In the genomic region with DNA sequence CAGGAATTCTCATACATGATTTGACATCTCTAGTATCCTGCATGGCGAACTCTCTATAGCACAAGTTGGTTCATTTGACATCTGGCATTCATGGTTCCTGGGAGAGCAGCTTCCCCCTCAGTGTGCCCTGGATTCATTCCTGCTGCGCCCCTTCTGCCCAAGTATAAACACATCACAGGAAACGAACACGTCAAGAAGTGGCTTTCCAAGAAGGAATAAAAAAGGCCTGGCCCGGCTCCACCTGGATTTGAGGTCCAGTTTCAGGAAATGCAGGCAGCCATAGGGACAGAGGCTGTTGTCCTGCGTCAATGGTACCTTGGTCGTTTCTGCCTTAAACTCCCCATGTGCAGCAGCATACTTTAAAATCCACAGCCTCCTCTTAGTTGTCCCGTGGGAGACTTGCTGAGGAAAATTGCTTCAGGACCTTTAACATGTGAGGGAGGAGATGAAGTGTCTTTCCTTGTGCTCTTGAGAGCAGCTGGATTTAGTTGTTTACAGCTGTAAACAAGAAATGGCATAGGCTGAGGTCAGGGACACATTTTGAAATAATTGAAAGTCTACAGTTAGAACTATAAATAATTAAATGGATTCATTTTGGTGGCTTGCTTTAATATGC, we compare ENCODE assay signal across 10 mouse cellular contexts.
DNase-seq lines count a peak whose midpoint lies in the region; ATAC-seq and TF ChIP-seq lines count a peak whose summit lies in the region.
"Had no signal": no experiment of that assay in that cellular context is flagged by ENCODE, and none has a peak within 500 bp of the region (broad histone marks: within the 10 kb centered on the region; RNA-seq: fewer than 3 reads in every experiment).

No protein-coding gene starts in this region.

- no peak overlapping the region for H3K9ac ChIP-seq in embryonic facial prominence, embryonic 13.5 days
- H3K9ac ChIP-seq in forebrain, embryonic 16.5 days (replicated peaks; ENCODE audit: low read depth, low read length): no peak overlapping the region
- no peak overlapping the region for H3K9ac ChIP-seq in midbrain, embryonic 12.5 days (replicated peaks)
- H3K9ac ChIP-seq in liver, postnatal 0 days (replicated peaks): no peak overlapping the region
- H3K9ac ChIP-seq: liver, embryonic 15.5 days had no signal

- ATAC-seq in embryonic facial prominence, embryonic 13.5 days (ENCODE audit: insufficient number of reproducible peaks, insufficient read depth, low FRiP score, low TSS enrichment, low read depth): no peak
- no peak for ATAC-seq in forebrain, embryonic 16.5 days
- ATAC-seq in midbrain, embryonic 12.5 days (ENCODE audit: low FRiP score, low read depth): no peak
- ATAC-seq in liver, postnatal 0 days: no peak

- H3K27me3 ChIP-seq in embryonic facial prominence, embryonic 13.5 days: no peaks in the 10 kb centered on the region
- H3K27me3 ChIP-seq in forebrain, embryonic 16.5 days (replicated peaks; ENCODE audit: control insufficient read depth, insufficient read depth, low read length): no peaks in the 10 kb centered on the region
- H3K27me3 ChIP-seq in midbrain, embryonic 12.5 days: no peaks in the 10 kb centered on the region
- no peaks in the 10 kb centered on the region for H3K27me3 ChIP-seq in liver, postnatal 0 days (ENCODE audit: insufficient read depth, low read length)
- H3K27me3 ChIP-seq: liver, embryonic 15.5 days had no signal

- peak overlapping the region; percentile 78; the same call in 1 of the 2 replicates for H3K27ac ChIP-seq in embryonic facial prominence, embryonic 13.5 days
- peak overlapping the region; percentile 35; the same call in 1 of the 2 replicates for H3K27ac ChIP-seq in forebrain, embryonic 16.5 days (ENCODE audit: low read length)
- peak overlapping the region; percentile 46 for H3K27ac ChIP-seq in midbrain, embryonic 12.5 days (replicated peaks)
- no peak overlapping the region for H3K27ac ChIP-seq in liver, postnatal 0 days (ENCODE audit: low read depth)
- H3K27ac ChIP-seq in gastrocnemius, adult 2 months: no peak overlapping the region
- H3K27ac ChIP-seq: liver, embryonic 15.5 days had no signal

- no peaks in the 10 kb centered on the region for H3K9me3 ChIP-seq in embryonic facial prominence, embryonic 13.5 days
- no peaks in the 10 kb centered on the region for H3K9me3 ChIP-seq in forebrain, embryonic 16.5 days (ENCODE audit: control insufficient read depth, low read length)
- no peaks in the 10 kb centered on the region for H3K9me3 ChIP-seq in midbrain, embryonic 12.5 days
- no peaks in the 10 kb centered on the region for H3K9me3 ChIP-seq in liver, postnatal 0 days (ENCODE audit: low read length)
- H3K9me3 ChIP-seq: G1E; liver, embryonic 15.5 days had no signal

- peak; percentile 10 for DNase-seq in kidney, postnatal 10 days
- DNase-seq in kidney, adult 9 months: no peak
- DNase-seq in spleen, postnatal 36 days (ENCODE audit: low spot score in 2 of 2): no peak
- no peak for DNase-seq in liver, postnatal 0 days
- DNase-seq in gastrocnemius, adult 2 months: no peak

- H3K36me3 ChIP-seq in embryonic facial prominence, embryonic 13.5 days: no peaks in the 10 kb centered on the region
- H3K36me3 ChIP-seq in forebrain, embryonic 16.5 days (ENCODE audit: control insufficient read depth, insufficient read depth): no peaks in the 10 kb centered on the region
- no peaks in the 10 kb centered on the region for H3K36me3 ChIP-seq in midbrain, embryonic 12.5 days
- H3K36me3 ChIP-seq in liver, postnatal 0 days (replicated peaks; ENCODE audit: insufficient read depth, low read length): no peaks in the 10 kb centered on the region
- H3K36me3 ChIP-seq: G1E; liver, embryonic 15.5 days had no signal

- TF ChIP-seq CTCF in liver, postnatal 0 days (IDR thresholded peaks at IDR 0.05; ENCODE audit: low read depth): no peak
- no peak for TF ChIP-seq CTCF in gastrocnemius, adult 2 months (IDR thresholded peaks at IDR 0.05)

- intact Hi-C loops in gastrocnemius, adult 2 months (cut with DNase I): no loop called here

- H3K4me2 ChIP-seq in embryonic facial prominence, embryonic 13.5 days: peak overlapping the region; percentile 64
- H3K4me2 ChIP-seq in forebrain, embryonic 16.5 days (ENCODE audit: low read length): no peak overlapping the region
- H3K4me2 ChIP-seq in midbrain, embryonic 12.5 days (replicated peaks): 0 out of 2 replicates have a peak overlapping the region, but pooled peaks have one; percentile 52
- no peak overlapping the region for H3K4me2 ChIP-seq in liver, postnatal 0 days (ENCODE audit: low read depth, low read length)

- 21% methylated on average over 8 of the region's 8 CpGs for WGBS in embryonic facial prominence, embryonic 13.5 days
- 20% methylated on average over 8 of the region's 8 CpGs for WGBS in forebrain, embryonic 16.5 days
- 30% methylated on average over 8 of the region's 8 CpGs for WGBS in midbrain, embryonic 12.5 days
- WGBS in liver, postnatal 0 days (ENCODE audit: insufficient replicate concordance): 63% methylated on average over 8 of the region's 8 CpGs

- no peak for TF ChIP-seq EP300 in liver, postnatal 0 days (IDR thresholded peaks at IDR 0.05; ENCODE audit: low read depth)

- H3K4me3 ChIP-seq in embryonic facial prominence, embryonic 13.5 days: no peak overlapping the region
- H3K4me3 ChIP-seq in forebrain, embryonic 16.5 days (replicated peaks; ENCODE audit: low read length): no peak overlapping the region
- no peak overlapping the region for H3K4me3 ChIP-seq in midbrain, embryonic 12.5 days
- no peak overlapping the region for H3K4me3 ChIP-seq in liver, postnatal 0 days (ENCODE audit: low read depth, low read length)
- no peak overlapping the region for H3K4me3 ChIP-seq in gastrocnemius, adult 2 months
- H3K4me3 ChIP-seq: liver, embryonic 15.5 days had no signal

- H3K4me1 ChIP-seq in embryonic facial prominence, embryonic 13.5 days: peaks cover 18% of the 10 kb centered on the region
- H3K4me1 ChIP-seq in forebrain, embryonic 16.5 days (replicated peaks; ENCODE audit: control insufficient read depth, insufficient read depth, low read length): peaks cover 20% of the 10 kb centered on the region
- peaks cover 23% of the 10 kb centered on the region; the same call in 1 of the 2 replicates for H3K4me1 ChIP-seq in midbrain, embryonic 12.5 days
- H3K4me1 ChIP-seq in liver, postnatal 0 days (ENCODE audit: insufficient read depth): no peaks in the 10 kb centered on the region
- H3K4me1 ChIP-seq: liver, embryonic 15.5 days had no signal

Comparison
In these comparisons a context has a peak if more than half of its experiments do, and no peak if none do; other contexts are left out.
1. H3K27ac ChIP-seq: peak in embryonic facial prominence, embryonic 13.5 days (single experiment), forebrain, embryonic 16.5 days (single experiment) and midbrain, embryonic 12.5 days (single experiment); none in liver, postnatal 0 days (single experiment) and gastrocnemius, adult 2 months (single experiment).
2. H3K4me2 ChIP-seq: peak in embryonic facial prominence, embryonic 13.5 days (single experiment) and midbrain, embryonic 12.5 days (single experiment); none in forebrain, embryonic 16.5 days (single experiment) and liver, postnatal 0 days (single experiment).